Mouse (Mus musculus) ovary, adult 18-20 months (tissue): ENCODE data around the gene Ntf3.

Source experiments
- DNase-seq: peaks from one replicate; pipeline ENCODE4 v3.0.0; 2022; ENCODE audit warnings: low spot score, mixed read lengths

Ntf3 gene

GRCm38 (mm10) chr6:126159279-126160066, 7.2 kb downstream of the Ntf3 start:
- DNase-seq, result no peak

- DNase-seq, result no peak
Measured at GRCm38 (mm10) chr6:126155928-126156327, 10.8 kb downstream of the Ntf3 start.

GRCm38 (mm10) chr6:126154372-126154982, 12.2 kb downstream of the Ntf3 start:
- no peak for DNase-seq

GRCm38 (mm10) chr6:126153154-126153553, 13.6 kb downstream of the Ntf3 start:
- DNase-seq, result no peak

DNA sequence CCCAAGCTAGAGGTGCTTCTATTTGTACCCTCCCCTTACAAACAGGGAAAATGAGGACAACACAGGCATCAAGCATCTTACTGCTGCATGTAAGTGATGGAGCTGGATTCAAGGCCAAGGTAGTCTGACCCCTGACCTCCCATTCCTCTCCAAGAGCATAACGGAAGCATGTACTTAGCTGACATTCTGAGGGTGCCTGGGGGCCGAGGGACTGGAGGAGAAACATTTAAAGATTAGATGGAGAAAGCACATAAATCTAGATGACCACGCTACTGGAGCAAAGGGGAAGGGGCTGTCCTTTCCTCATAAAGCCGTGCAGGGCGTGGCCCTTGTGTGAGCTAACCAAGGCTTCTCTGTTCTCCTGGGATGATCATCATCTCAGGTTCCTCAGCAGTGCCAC, 23.1 kb downstream of the Ntf3 start:
- no peak for DNase-seq

GRCm38 (mm10) chr6:126142741-126143140, 24.0 kb downstream of the Ntf3 start:
- no peak for DNase-seq

DNA sequence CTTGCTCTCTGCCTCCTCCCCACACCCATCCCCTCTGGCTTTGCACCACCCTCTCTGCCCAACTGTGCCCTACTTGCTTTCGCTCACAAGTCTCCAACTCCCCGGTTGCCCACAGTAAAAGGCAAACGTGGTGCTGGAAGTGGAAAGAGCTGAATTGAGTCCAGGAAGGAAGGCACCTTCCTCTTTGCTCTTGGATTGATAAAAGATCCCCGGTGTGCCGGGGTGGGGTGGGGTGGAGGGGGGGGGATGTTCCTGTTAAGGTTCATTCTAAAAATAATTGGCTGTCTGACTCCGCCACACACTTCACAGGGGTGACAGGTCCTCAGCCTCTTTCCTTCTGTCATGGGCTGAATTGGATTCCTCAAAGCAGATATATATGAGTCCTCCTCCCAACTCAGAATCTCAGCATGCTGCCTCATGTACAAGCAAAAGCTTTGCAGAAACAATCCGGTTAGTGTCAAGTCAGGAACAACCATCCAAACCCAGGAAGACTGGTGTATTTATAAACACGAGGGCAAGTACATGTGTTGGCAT, 24.6 kb downstream of the Ntf3 start:
- no peak for DNase-seq

DNA sequence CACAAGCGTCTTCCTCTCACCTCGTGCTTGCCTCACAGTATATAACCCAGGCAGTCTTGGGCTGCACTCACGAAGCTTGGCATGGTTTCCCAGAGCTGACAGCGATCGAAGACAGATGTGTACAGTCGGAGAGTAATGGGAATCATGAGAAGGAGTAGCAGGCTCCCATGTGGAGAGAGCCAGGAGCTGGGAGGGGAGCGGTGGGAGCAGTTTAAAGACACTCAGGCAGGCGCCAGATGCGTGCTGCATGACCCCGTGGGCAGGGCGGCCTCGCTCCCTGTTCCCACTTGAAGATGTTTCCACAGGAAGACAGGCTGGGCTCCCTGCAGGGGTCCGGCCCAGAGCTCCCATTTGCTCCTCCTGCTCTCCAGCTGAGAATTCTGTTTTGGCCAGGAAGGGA, 25.2 kb downstream of the Ntf3 start:
- peak; percentile 7 for DNase-seq

GRCm38 (mm10) chr6:126140961-126141360, 25.7 kb downstream of the Ntf3 start:
- no peak for DNase-seq

- no peak for DNase-seq
Measured at GRCm38 (mm10) chr6:126140416-126140815, 26.3 kb downstream of the Ntf3 start.

DNA sequence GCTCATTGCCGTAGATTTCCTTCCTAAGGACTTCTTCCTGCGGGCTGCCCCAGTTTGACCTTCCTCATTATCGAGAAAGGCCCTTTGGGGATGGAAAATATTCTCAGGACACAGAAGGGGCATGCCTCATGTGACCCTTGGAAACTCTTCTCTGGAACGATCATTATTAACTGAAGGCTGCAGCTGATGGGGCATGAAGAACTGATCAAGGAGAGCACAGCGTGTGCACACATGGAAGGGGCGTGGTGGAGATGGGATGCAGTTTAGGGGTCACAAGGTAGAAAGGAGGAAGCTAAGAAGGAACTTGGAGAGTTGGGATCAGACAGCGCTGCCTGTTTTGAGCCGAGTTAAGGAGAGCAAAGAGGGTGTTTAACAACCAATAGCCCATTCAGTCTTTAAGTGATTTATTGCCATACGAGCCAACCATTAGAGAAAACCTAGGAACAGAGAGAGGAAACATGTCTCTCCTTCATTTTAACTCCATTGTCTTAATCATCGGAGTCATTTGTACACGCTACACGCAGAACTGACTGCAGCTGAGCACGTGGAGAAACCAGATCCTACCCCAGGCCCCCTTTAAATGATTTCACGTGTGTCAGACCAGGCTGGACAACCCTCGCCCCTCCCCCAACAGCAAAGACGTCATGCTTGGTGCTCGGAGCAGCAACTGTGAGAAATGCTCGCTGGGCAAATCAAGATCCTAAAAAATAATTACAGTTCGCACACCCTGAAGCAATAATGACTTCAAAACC, 32.4 kb downstream of the Ntf3 start:
- no peak for DNase-seq

GRCm38 (mm10) chr6:126128238-126128637, 38.5 kb downstream of the Ntf3 start:
- DNase-seq, result no peak

DNA sequence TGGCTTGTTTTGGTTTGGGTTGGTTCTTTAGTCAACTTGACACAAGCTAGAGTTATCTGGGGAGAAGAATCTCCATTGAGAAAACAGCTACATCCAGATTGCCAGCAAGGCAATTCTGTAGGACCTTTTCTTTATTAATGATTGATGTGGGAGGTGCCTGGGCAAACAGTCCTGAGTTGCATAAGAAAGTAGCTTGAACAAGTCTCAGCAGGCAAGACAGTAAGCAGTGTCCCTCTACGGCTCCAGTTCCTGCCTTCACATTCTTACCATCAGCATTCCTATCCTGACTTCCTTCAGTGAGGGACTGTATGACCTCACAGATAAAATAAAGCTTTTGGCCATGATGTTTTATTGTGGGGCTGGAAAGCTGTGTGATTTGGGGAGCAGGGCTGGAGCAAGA, 48.5 kb downstream of the Ntf3 start:
- DNase-seq, result no peak

DNA sequence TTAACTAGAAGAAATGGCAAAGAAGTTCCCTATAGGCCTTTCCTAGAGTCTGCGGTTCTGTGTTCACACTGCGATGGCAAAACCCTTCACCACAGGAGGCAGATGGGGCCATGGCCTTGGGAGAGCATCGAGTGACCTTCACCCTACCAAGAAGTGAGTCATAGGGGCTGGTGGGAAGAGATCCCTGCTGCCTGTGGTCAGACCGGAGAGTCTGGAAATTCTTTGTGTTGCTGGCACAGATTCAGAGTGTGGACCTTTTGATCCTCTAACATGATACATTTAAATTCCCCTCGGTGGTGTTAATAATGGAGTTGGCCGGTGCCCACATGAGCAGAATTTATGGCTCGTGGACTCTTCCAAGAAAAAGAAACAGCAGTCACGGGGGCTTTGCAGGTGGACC, 49.5 kb downstream of the Ntf3 start:
- DNase-seq, result peak; percentile 16

GRCm38 (mm10) chr6:126114934-126115633, 51.6 kb downstream of the Ntf3 start:
- no peak for DNase-seq

GRCm38 (mm10) chr6:126110892-126111835, 55.5 kb downstream of the Ntf3 start:
- no peak for DNase-seq

DNA sequence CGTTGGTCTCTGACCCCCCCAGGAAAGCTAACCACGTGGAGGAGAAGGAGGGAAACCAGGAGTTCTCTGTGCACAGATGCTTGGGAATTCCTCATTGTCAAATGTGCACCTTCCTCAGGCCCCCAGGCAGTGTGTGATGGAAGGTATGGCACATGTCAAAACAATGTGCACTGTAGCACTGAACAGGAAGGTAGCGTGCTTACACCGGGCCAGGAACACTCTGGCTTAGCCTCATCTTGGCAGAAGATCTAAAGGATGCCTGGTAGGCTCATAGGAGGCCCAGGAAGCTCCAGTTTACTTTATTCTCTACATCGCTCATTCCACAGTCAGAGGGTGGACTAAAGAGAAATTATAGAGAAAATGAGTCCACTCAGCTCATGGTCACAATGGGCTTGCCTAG, 57.5 kb downstream of the Ntf3 start:
- DNase-seq, result no peak

GRCm38 (mm10) chr6:126108771-126109170, 57.9 kb downstream of the Ntf3 start:
- DNase-seq, result no peak

DNA sequence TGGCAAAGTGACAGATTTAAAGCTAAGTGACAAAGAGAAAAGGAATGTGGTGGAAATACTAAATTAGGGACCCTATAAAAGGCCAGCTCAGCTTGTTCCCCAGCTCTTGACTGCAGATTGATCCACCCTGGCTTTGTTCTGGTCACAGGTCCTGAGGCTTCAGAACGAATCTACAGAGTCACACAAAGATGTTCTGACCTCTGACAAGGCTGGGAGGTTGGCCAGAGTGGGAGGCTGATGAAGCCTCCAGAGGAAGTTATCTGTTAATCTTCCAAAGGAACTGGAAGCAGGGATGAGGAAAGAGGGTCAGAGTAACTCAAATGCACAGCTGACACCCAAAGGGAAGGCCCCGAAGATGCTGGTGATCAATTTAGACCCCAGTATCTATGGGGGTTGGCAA, 59.3 kb downstream of the Ntf3 start:
- no peak for DNase-seq

GRCm38 (mm10) chr6:126106798-126107173, 59.9 kb downstream of the Ntf3 start:
- no peak for DNase-seq
